Mouse (Mus musculus): ENCODE data around the gene Rps8. TPM values are rescaled to one million over a fixed set of nuclear protein-coding genes. Genes with fewer than 3 reads are reported as not detected.
A peak's percentile ranks its signal among the peaks of the same experiment; 100 is the strongest.
"Not testable (repeated sequence)": the region's sequence is repeated elsewhere in the genome, so short reads cannot be mapped to it uniquely, and the experiment has no call there.

The Rps8 gene
- 970 to 1,241 TPM (median 1,065 TPM) in 3 replicates for total RNA-seq (2017)

DNA sequence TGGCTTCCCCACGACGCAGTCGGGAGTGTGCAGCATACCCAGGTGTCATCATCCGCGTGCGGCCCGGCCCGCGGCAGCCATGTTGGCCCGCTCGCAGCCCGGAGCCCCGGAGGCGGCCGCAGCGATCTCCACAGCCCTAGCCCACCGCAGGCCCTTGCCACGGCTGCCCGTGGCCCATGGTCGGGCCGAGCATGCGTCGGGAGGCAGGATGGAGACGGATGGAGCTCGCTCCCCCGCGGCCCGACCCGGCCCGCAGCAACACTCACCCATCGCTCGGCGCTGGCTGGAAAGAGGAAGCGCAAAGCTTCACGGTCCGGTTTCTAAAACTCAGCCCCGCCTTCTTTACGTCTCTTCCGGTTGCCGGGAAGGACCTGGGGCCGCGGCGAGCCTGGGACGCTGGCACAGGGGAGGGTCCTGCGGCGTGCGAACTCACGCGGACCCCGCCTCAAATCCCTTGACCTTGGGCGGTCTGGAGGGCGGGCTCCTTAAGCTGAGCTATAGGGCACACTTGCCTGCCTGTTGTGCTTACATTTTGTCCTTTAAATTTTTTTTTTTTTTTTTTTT is at the start of gene Rps8:
TSS of gene Rps8 (minus strand) at position 452 of the 564 bp plus-strand sequence.
- ATAC-seq (replicated peaks; ENCODE audit: insufficient number of reproducible peaks, low FRiP score, low TSS enrichment, poor library complexity, severe bottlenecking), result peak; percentile 88

DNA sequence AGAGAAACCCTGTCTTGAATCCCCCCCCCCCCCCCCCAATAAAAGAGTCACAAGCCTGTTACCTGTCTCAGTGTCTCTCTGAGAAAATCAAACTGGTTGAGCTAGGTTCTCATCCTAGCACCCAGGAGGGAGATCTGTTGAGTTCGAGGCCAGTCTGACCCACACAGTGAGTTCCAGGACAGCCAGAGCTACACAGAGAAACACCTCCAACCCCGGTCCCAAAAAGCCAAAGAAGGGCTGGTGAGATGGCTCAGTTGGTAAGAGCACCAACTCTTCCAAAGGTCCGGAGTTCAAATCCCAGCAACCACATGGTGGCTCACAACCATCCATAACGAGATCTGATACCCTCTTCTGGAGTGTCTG is 46.9 kb upstream of the Rps8 start:
- ATAC-seq (replicated peaks; ENCODE audit: insufficient number of reproducible peaks, low FRiP score, low TSS enrichment, poor library complexity, severe bottlenecking), result no peak

DNA sequence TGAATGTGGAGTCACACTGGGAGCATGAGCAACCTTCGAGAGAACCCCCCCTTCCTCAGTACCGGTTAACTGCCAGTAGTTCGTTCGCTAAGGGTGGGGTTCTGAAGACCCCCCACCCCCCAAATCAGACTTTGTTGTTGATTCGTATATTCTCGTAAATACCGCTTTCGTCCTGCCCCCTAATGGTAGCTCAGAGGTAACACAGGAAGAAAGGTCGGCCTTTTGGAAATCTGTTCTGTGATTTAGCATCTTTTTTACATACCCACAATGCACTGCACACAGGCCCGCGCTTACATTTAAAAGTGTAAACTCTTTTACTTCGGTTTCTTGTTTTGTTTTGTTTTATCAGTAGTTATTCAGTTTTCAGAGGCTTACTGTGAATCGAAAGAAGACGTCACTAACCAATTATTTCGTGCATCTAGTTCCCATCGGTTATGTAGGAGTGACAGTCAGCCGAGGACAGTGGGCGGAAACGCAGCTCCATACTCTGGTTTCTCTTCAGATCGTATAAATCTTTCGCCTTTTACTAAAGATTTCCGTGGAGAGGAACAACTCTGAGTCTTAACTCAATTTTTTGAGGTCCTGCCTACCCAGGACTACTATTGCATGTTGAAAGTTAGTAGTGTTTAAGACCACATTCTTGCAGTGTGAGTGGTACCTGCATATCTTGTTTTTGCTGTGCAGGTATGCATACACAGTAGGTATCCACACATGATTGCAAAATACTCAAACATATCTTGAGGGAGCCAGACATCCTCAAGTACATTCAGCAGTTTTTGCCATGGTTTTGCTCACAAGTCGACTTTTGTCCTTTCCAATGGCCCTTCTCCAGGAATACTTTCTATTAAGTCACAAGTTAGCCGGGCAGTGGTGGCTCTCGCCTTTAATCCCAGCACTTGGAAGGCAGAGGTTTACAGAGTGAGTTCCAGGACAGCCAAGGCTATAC is 46.3 kb upstream of the Rps8 start:
- ATAC-seq (replicated peaks; ENCODE audit: insufficient number of reproducible peaks, low FRiP score, low TSS enrichment, poor library complexity, severe bottlenecking), result peak; percentile 96

DNA sequence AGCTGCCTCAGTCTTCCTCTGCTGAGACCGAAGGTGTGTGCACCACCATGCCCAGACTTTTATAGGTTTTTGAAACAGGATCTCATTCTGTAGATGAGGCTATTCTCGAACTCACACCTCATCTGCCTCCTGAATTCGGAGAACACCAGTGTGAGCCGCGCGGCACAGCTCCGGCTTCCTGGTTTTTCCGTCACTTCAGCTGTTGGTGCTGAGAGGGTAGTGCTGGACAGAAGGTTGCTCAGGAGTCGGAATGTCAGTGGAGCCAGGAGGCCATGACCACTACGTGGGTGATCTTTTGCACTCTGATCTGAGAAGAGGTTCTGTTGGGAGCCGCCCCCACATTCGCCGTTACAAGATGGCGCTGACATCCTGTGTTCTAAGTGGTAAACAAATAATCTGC is 35.8 kb upstream of the Rps8 start:
- ATAC-seq (replicated peaks; ENCODE audit: insufficient number of reproducible peaks, low FRiP score, low TSS enrichment, poor library complexity, severe bottlenecking), result no peak

DNA sequence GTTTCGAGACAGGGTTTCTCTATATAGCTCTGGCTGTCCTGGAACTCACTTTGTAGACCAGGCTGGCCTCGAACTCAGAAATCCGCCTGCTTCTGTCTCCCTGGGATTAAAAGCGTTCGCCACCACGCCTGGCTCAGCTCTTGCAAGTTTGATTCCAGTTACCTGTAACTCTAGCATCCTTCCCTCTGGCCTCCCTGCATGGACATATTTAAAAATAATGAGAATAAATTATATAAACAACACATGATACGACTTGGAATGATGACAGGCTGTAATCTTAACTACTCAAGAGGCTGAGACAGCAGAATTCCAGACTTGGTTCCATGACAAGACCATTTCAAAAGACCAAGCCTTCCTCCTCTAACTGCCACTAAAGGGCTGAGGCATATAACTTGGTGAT is 34.6 kb upstream of the Rps8 start:
- no peak for ATAC-seq (replicated peaks; ENCODE audit: insufficient number of reproducible peaks, low FRiP score, low TSS enrichment, poor library complexity, severe bottlenecking)

DNA sequence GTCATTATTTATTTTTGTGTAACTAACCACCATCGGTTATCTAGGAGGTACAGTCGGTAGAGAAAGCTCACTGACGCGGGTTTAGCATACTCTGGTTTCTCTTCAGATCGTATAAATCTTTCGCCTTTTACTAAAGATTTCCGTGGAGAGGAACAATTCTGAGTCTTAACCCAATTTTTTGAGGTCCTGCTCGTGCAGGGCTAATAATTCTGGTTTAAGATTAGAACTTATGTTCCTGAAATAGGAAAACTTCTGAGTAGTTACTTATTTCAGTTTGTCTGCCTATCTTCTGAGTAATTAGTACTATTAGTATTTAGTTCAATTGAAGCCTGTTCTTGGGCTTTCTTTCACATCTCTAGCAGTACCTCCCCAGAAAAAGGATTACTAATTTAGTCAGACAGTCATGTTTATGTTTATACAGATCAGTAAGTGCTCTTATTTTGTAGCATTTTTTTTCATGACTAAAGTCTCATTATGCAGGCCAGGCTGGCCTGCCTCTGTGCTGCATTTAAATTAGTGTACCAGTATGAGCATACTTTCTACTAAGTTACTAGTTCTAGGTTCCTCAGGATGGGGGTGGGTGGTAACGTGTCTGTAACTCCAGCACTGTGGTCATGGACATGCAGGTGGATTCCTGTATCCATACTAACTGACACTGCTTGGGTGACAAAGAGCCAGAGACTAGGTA is 34.0 kb upstream of the Rps8 start:
- peak; percentile 47 for ATAC-seq (replicated peaks; ENCODE audit: insufficient number of reproducible peaks, low FRiP score, low TSS enrichment, poor library complexity, severe bottlenecking)

DNA sequence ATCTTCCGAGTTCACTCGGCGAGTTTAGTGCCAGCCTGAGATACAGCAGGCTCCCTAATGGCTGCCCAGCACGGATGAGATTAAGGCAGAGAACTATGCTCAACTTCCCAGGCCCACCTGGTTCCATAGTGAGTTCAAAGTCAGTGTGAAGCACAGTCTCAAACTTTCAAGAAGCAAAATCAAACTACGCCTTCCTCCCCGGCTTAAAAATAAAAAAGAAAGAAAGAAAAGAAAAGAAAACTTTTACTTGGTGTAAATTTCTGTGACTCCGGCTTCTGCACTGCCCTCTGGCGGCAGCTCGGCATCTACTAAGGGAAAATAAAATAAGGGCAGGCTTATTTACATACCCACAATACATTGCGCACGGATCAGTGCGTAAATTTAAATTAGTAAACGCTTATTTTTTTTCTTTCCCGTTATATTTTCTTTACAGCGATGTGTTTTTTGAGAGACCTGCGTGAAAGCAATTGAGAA is 33.4 kb upstream of the Rps8 start:
- peak; percentile 71 for ATAC-seq (replicated peaks; ENCODE audit: insufficient number of reproducible peaks, low FRiP score, low TSS enrichment, poor library complexity, severe bottlenecking)

DNA sequence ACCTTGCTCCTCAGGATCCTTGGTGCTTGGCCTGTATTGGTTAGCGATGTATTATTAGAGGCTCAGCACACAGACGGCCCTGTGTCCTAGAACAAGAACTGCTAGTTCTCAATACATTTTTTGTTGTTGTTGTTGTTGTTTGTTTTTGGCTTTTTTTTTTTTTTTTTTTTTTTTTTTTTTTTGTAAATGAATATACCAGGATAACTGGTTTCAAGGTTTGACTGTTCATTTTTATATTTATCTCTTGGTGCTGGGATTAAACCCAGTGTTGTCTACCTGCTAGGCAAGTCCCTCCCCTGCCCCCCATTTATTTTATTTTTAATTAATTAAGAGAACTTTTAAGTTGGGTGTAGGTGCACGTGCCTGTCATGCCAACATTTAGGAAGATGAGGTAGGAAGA is 32.9 kb upstream of the Rps8 start:
- no peak for ATAC-seq (replicated peaks; ENCODE audit: insufficient number of reproducible peaks, low FRiP score, low TSS enrichment, poor library complexity, severe bottlenecking)

DNA sequence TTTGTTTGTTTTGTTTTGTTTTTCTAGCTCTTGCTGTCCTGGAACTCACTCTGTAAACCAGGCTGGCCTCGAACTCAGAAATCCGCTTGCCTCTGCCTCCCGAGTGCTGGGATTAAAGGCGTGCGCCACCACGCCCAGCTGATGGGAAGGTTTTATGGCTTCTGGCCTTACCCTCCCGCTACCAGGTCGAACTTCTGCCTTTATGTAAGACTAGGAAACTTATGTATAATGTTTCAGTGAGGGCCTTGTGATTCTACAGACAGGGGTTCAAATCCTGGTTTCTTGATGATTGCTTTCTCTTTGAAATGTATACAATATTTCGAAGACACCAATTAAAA is 26.7 kb upstream of the Rps8 start:
- ATAC-seq (replicated peaks; ENCODE audit: insufficient number of reproducible peaks, low FRiP score, low TSS enrichment, poor library complexity, severe bottlenecking), result not testable (repeated sequence)

DNA sequence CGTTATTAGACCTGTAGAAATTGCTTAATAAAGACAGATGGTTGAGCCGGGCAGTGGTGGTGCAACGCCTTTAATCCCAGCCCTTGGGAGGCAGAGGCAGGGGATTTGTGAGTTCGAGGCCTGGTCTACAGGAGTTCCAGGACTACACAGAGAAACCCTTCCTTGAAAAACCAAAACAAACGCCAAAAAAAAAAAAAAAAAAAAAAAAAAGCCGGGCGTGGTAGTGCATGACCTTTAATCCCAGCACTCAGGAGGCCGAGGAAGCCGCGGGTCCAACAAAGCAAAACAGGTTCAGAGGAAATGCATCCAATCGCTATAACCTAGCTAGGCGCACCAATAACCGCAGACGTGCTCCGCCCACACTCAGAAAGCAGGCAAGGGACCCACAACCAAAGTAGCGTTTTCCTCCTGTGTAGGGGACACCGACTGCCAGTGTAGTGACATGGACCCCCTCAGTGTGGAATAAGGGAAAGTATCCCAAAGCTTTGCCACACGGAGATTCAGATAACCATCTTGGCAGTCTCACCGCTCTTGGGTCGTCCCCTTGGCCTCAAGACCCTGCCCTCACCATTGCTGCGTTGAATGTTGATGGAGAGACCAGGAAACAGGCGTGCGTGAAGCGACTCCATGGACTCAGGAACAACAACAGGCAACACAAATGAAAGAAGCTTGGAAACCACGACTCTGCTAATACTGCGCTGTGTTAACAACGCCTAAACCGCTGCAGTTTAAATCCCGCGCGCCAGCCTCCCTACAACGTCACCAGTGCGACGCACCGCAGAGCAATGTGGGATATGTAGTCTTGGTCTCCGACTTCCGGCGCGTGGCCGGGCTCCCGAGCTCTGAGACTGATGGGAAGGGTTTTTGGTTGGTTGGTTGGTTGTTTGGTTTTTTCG is 26.1 kb upstream of the Rps8 start, which contains the start of gene Kif2c:
TSS of gene Kif2c (minus strand) at position 777 of the 896 bp plus-strand sequence.
- peak; percentile 99 for ATAC-seq (replicated peaks; ENCODE audit: insufficient number of reproducible peaks, low FRiP score, low TSS enrichment, poor library complexity, severe bottlenecking)

DNA sequence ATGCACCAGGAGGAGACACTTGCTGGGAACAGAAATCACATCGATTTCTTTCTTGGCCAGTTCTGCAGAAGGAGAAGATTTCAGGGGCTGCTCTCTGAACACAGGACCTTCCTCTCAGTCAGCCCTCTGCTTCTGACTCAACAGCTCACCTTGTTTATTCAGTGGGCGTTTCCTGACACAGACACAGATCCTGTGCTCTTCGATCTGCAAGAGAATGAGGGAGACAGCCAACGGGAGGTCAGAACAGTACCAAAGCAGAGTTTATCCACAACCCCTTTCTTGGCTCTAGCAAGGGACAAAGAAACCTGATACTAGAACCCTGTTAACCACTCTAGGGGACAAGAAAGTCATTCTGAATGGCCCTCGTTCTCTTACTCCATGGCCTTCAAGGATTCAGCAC is 13.9 kb upstream of the Rps8 start:
- ATAC-seq (replicated peaks; ENCODE audit: insufficient number of reproducible peaks, low FRiP score, low TSS enrichment, poor library complexity, severe bottlenecking), result no peak

DNA sequence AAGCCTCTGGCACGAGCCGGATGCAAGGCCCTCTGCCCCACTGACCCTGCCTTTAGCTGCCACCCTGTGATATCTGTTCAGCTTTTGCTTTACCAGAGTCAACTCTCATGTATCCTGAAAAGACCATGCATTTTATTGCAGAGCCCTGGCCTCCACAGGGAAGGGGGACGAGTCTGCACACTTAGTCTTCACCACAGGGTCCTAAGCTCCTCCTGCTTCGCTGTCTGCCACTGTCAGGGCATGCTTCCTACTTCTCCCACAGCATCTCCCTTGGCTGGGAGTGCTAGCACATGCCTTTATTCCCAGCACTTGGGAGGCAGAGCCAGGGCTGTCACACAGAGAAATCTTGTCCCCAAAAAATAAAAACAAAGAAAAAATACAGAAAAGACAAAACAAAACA is 5.1 kb upstream of the Rps8 start:
- no peak for ATAC-seq (replicated peaks; ENCODE audit: insufficient number of reproducible peaks, low FRiP score, low TSS enrichment, poor library complexity, severe bottlenecking)

DNA sequence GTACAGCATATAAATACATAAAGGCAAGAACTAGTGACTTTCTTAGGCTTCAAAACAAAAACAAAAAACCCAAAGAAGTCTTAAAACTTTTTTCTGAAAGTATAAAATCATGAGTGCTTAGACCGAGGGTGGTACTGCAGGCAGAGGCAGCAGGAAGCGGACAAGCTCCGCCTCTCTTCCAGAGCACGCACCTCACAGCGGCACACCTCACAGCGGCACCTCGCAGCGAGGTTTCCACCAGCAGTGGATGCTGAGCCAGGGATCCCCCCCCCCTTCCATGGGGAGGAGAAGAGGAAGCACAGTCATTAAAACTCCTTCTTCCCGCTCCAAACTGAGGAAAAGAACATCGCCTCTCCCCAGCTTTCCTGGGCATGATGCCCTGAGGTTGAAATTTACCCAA is 3.6 kb upstream of the Rps8 start:
- ATAC-seq (replicated peaks; ENCODE audit: insufficient number of reproducible peaks, low FRiP score, low TSS enrichment, poor library complexity, severe bottlenecking), result no peak

DNA sequence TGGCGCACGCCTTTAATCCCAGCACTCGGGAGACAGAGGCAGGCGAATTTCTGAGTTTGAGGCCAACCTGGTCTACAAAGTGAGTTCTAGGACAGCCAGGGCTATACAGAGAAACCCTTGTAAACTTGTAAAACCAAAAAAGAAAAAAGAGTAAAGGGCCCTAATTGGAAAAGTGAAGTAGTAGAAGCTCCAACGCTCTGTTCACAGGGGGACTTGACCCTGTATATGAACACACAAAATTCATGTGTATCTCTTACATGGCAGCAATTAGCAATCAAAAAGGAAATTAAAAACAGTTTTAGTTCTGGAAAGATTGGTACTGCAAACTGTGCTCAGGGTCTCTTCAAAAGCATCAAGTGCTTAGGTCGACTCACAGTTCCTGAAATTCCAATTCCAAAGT is 329 bp upstream of the Rps8 start:
- no peak for ATAC-seq (replicated peaks; ENCODE audit: insufficient number of reproducible peaks, low FRiP score, low TSS enrichment, poor library complexity, severe bottlenecking)

DNA sequence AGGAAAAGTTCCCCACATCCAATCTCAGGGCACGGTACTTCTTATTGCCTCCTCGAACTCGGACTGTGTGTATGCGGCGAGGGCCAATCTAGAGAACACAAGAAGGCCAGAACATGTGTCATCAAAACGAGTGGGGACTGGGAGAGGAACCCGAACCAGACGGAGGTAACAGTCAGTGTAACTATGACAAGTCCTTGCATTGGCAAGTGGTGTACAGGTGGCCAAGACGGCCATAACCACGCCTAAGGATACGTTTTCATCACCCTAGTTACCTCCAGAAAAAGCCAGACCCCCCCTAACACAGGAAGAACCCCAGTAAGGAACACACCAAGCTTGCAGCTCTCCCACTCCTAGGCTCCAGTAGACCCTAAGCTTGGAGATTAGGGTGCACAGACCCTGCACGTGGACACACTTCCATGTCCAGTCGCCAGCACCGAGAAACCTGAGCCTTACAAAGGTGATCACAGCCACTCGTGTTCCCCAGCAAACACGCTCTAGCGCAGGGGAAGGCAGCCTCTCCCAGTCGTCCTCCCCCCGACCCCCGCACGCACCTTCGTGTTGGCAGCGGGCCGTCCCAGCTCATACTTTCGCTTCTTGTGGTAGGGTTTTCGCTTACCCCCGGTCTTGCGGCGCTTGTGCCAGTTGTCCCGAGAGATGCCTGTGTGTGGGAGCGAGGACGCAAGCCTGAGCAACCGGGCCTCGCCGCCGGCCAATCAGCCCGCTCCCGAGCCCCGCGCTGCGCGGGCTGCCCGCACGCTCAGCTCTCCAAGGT is 837 bp downstream of the Rps8 start:
- ATAC-seq (replicated peaks; ENCODE audit: insufficient number of reproducible peaks, low FRiP score, low TSS enrichment, poor library complexity, severe bottlenecking), result no peak

DNA sequence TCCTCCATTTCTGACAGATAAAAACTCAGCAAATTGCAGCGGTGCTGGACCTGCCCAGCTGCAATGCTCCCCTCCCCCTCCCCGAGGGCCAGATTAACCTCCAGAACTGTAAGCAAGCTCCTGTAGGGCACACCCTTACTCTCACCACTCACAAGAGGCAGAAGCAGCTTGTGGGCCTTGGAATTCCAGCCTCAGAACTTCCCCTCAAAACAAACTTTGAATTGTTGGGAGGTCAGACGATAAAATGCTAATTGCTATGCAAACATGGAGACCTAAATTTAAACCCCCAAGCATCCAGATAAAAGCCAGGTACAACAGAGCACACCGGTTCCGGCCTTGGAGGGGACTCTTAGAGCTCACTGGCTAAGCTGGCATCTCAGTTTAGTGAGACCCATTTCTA is 3.3 kb downstream of the Rps8 start:
- no peak for ATAC-seq (replicated peaks; ENCODE audit: insufficient number of reproducible peaks, low FRiP score, low TSS enrichment, poor library complexity, severe bottlenecking)

DNA sequence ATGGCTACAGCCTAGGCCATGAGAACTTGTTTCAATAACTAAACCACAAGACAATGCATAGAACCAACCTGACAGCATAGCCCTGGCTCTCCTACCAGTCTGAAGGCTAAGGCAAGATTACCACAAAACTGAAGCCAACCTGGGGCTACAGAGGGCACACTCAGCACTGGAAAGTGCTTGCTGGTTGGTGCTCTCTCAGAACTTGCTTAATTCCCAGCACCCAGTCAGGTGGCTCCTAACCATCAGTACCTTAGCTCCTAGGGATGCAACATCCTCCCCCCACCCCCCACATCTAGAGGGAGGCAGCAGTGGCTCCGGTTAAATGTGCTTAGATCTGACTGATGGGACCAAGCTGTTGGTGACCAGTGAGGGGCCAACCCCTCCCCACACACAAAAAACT is 4.6 kb downstream of the Rps8 start:
- no peak for ATAC-seq (replicated peaks; ENCODE audit: insufficient number of reproducible peaks, low FRiP score, low TSS enrichment, poor library complexity, severe bottlenecking)

DNA sequence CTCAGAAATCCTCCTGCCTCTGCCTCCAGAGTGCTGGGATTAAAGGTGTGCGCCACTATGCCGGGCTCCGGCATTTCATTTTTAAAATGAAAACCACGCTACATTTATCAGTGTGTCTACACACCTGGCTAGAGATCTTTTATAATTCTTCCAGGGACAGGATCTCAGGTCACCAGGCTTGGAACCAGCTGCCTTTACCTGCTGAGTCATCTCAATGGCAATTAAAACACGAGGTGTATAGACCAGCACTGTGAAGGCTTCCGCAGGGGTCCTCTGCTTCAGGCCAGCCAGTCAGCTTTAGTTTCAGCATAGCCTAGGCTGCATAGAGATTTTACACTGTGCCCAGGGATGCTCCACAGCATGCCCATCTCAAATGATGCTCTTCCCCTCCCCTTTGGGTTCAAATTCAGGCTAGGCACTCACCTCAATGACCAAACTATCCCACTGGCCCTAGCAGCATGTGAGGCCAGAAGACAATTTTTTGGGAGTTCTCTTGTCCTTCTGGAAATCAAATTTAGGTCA is 5.8 kb downstream of the Rps8 start:
- ATAC-seq (replicated peaks; ENCODE audit: insufficient number of reproducible peaks, low FRiP score, low TSS enrichment, poor library complexity, severe bottlenecking), result no peak
